Mouse (Mus musculus): ENCODE measurements around the gene Gbf1. TPM values are rescaled to one million over a fixed set of nuclear protein-coding genes. Genes with fewer than 3 reads are reported as not detected.
"Not testable (repeated sequence)": the region's sequence is repeated elsewhere in the genome, so short reads cannot be mapped to it uniquely, and the experiment has no call there.

Gene Gbf1
- total RNA-seq (2015) (28.2 and 36.0 TPM in 2 replicates), total RNA-seq (2017) (27.0 and 38.8 TPM in 2 replicates)

- peak; percentile 94 for ATAC-seq (ENCODE audit: poor library complexity, severe bottlenecking)
Measured at GRCm38 (mm10) chr19:46152127-46152803, at the start of gene Gbf1. Gene Gbf1, plus strand, starts transcription at chr19:46152509.

DNA sequence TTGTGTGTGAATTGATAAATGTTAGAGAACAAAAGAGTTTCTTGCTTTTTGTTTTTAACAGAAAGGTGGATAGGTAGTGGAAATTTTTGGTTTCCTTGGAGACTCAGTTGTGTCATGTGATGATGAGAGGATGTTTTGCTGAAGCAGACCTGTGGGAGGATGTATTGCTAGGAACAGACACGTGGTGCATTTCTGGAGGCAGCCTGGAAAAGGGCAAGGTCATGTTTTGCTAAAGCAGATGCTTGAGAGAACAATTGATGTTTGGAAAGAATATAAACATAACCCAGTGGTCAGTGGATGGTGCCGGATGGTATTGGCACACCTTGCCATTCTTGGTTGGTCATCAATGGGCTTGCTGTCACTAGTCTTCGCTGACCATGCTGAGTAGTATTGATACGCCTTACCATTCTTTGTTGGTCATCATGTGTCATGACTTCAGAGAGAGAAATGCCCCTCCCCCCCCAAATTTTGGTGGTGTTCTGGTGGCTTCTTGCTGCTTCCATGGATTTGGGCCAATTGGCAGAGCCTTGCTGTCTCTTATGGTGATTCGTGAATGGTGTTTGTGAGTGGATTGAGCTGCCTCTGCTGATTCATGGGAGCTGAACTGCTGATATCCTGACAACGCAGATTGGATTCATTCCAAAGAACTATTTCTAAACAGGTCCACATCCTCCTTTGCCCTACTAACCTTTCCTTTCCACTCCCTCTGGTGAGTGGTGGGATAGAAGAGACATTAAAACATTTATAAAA lies 48.7 kb upstream of the Gbf1 start:
- no peak for ATAC-seq (ENCODE audit: poor library complexity, severe bottlenecking)

DNA sequence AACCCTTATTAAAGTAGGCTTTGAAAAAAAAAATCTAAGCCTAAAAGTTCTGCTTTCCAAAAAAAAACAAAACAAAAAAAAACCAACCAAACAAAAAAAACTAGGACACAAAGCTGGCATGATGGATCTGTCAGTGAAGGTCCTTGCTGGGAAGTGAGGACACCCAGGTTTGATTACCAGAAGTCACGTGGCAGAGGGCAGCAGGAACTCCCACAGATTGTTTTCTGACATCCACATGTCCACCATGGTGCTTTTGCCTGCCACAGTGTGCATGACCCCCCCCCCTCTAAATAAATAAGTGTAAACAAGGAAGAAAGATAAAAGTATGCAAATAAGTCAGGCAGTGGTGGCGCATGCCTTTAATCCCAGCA lies 48.1 kb upstream of the Gbf1 start:
- no peak for ATAC-seq (ENCODE audit: poor library complexity, severe bottlenecking)

DNA sequence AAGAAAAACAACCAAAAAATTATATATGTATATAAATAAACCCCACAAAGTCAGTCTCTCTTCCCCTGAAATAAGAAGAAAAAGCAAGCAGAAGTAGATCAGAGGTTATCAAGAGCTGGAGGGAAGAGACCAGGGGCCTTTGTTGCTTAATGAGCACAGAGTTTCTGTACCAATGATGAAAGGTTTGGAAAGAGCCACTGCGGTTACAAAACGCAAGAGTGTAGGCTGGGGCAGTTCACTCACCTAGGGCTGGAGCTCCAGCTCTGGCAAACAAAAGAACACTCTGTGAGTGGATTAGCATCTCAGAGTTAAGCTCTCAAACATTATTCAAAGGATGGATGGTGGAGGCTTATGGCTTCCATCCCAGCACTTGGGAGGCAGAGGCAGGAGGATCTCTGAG lies 42.1 kb upstream of the Gbf1 start:
- peak; percentile 79 for ATAC-seq (ENCODE audit: poor library complexity, severe bottlenecking)

DNA sequence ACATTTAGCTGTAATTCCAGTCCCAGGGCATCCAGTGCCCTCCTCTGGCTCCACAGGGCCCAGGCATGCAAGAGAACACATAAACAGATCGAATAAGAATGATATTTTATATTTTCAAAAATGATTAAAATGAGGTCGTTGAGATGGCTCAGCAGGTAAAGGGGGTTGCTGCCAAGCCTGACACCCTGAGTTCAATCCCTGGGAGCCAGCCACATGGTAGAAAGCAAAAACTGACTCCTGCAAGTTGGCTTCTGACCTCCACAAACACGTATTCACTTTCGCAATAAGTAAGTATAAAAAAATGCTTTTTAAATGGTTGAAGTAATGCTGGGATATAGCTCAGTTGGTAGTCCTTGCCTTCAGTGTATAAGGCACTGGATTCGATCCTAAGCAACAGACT lies 41.5 kb upstream of the Gbf1 start:
- ATAC-seq (ENCODE audit: poor library complexity, severe bottlenecking) = no peak

- no peak for ATAC-seq (ENCODE audit: poor library complexity, severe bottlenecking)
Measured at GRCm38 (mm10) chr19:46114617-46115016, 37.7 kb upstream of the Gbf1 start.

GRCm38 (mm10) chr19:46119458-46119857 lies 32.9 kb upstream of the Gbf1 start:
- ATAC-seq (ENCODE audit: poor library complexity, severe bottlenecking) = no peak

- ATAC-seq (ENCODE audit: poor library complexity, severe bottlenecking) = no peak
Measured at GRCm38 (mm10) chr19:46120872-46121271, 31.4 kb upstream of the Gbf1 start.

DNA sequence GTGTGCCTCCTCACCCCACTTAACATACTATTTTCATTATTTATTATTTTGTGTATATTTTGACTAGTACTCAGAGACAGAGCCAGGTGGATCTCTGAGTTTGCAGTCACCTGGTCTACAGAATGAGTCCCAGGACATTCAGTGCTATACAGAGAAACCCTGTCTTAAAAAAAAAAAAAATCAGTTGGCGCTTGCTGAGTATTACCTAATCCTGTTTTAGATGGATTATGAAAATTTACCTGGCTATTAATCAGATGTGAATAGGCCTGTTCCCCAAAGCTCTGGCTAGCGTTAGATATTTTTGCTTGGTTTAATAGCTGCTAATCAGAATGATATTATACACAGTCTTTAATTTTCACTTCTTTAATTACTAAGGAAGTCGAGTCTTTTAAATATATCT lies 28.4 kb upstream of the Gbf1 start:
- no peak for ATAC-seq (ENCODE audit: poor library complexity, severe bottlenecking)

DNA sequence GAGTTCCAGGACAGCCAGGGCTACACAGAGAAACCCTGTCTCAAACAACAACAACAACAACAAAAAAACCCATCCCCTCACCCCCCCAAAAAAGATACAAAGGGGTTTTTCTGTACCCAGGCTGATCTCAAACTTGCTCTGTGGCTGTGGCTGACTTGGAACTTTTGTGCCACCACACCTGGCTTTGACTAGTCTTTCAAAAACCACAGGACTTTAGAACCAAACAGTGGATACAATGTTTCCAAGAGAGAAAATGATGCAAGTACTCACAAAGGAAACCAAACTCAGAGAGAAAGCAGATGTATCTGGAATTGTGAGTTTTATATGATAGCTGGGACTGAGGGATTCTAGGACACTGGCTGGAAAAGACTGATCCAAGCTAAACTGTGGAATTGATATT lies 27.7 kb upstream of the Gbf1 start:
- no peak for ATAC-seq (ENCODE audit: poor library complexity, severe bottlenecking)

DNA sequence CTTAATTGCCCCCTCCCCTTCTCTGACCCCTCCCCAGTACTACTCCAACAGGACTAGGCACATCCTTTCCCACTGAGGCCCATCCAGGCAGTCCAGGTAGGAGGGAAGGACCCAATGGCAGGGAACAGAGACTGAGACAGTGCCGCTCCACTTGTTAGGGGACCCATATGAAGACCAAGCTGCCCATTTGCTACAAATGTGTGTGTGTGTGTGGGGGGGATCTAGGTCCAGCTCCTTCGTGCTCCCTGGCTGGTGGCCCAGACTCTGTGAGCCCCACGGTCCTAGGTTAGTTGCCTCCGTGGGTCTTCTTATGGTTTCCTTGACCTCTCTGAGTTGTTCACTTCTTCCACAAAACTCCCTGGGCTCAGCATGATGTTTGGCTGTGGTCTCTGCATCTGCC lies 26.0 kb upstream of the Gbf1 start:
- ATAC-seq (ENCODE audit: poor library complexity, severe bottlenecking) = no peak

DNA sequence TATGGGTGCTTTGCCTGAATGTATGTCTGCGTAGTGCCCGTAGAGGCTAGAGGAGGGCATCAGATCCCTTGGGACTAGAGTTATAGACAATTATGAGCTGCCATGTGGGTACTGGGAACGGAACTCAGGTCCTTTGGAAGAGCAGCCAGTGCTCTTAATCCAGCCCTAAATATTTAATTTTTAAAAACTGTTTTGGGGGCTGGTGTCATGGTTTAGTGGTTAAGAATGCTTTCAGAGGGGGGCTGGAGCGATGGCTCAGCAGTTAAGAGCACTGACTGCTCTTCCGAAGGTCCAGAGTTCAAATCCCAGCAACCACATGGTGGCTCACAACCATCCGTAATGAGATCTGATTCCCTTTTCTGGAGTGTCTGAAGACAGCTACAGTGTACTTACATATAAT lies 22.6 kb upstream of the Gbf1 start:
- ATAC-seq (ENCODE audit: poor library complexity, severe bottlenecking) = not testable (repeated sequence)

DNA sequence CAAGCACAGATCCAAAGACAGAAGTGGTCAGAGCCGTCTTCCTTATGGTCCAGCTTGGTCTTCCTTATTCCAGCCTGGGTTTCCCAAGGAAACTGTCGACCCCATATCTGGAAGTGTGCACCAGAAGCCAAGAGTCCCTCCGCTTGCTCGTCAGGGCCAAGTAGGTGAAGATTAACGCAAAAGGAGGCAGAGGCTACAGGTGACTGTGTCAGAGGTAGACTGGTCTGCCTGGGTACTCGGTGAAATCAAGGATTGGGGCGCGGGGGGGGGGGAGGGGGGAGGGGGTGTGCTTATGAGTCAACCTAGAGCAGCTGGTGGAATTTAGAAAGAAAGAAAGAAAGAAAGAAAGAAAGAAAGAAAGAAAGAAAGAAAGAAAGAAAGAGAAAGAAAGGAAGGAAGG lies 21.0 kb upstream of the Gbf1 start:
- ATAC-seq (ENCODE audit: poor library complexity, severe bottlenecking) = no peak

DNA sequence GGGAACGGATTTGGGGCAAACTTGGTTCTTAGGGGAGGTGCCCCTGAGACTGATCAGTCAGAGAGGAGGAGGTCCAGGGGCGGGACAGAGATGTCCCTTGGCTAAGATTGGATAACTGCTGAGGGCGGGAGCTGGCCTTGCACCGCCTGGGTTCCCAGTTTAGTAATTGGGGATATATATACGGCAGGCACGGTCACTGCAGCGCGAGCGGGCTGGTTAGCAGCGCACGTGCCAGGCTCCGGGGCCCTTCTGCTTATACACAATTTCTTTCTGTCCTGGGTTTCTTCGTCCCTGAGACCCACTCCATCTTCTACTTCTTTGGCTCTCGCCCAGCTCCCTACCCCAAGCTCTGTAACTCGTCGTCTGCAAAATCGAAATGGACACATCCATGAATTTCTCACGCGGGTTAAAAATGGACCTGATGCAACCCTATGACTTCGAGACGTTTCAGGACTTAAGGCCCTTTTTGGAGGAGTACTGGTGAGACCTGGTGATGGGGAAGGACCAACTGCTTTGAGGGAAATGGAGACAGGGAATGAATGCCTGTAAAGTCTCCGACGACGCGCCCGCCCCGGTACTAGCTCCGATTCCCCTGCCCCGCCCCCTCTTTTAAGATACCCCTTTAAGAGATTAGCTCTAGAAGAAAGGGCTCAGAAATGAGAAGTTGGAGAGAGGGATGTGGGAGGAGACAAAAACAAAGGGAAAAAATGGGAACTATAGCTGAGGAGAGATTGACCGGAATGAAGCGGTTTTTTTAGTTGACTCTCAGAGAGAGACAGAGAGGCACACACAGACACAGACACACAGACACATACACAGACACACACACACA lies 20.4 kb upstream of the Gbf1 start, which contains the start of gene Elovl3:
Gene Elovl3, plus strand, starts transcription at position 204 of the 832 bp plus-strand sequence.
- no peak for ATAC-seq (ENCODE audit: poor library complexity, severe bottlenecking)

DNA sequence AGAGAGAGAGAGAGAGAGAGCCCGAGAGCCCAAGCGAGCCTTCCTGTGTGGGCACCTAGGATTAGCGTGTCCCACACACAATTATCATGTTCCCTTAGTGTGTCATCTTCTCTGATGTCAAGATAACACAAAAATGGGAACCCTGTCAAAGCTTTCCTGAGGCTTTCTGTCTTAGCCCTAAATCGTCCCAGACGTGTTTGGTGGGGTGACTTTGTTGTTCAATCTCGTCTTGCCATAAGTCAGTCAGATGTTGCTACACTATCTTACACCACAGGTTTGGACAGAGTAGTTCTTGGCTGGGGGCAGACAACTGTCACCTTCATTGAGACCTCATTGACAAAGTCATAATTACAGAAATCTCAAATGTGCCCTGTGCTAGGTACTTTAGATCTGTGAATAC lies 19.7 kb upstream of the Gbf1 start:
- no peak for ATAC-seq (ENCODE audit: poor library complexity, severe bottlenecking)

- peak; percentile 65 for ATAC-seq (ENCODE audit: poor library complexity, severe bottlenecking)
Measured at GRCm38 (mm10) chr19:46135297-46135696, 17.0 kb upstream of the Gbf1 start.

- peak; percentile 53 for ATAC-seq (ENCODE audit: poor library complexity, severe bottlenecking)
Measured at GRCm38 (mm10) chr19:46135789-46136638, 16.3 kb upstream of the Gbf1 start.

DNA sequence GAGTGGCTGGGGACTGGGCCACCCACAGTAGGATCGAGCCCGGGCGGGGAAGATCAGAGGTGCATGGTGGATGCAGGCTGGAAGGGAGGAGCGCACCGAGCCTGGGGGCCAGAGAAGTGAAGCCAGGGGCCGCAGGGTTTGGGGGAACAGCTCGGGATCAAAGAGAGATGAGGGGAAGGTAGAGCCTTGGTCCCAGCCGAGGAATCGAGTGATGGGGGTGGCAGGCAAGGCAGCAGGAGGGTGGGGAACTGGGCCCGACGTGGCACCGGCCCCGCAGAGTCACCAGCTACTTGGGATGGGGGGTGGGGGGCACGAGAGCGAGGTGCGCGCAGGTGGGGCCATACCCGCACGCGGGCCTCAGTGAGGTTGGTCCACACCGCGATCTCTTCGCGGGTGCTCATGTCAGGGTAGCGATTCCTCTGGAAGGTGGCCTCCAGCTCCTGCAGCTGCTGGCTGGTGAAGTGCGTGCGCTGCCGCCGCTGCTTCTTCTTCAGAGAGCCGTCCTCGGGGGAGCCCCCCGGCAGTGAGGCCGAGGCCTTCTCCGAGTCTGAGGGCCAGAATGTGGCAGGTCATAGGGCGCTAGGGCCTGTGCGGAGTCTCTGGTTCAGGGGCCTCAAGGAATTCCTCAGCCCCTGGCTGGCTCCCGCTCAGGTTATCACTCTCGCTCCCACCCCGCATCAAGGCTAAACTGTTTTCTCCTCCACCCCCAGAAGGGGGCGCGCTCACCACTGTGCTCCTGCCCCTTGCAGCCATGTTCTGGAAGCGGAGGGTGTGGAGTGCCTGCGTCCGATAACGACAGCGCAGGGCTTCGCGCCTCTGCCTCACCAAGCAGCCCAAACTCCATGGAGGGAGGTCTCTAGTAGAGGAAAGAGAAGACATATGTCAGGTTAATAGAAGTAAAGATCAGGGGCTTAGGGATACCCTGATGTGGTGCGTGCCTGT lies 15.4 kb upstream of the Gbf1 start:
- peak; percentile 76 for ATAC-seq (ENCODE audit: poor library complexity, severe bottlenecking)

- ATAC-seq (ENCODE audit: poor library complexity, severe bottlenecking) = no peak
Measured at GRCm38 (mm10) chr19:46140324-46140723, 12.0 kb upstream of the Gbf1 start.

- no peak for ATAC-seq (ENCODE audit: poor library complexity, severe bottlenecking)
Measured at GRCm38 (mm10) chr19:46141091-46141490, 11.2 kb upstream of the Gbf1 start.
